Mouse (Mus musculus) forebrain, embryonic 15.5 days (tissue): Measurements from ENCODE around the gene Zfp628. TPM values are rescaled to one million over a fixed set of nuclear protein-coding genes. Genes with fewer than 3 reads are reported as not detected.
A peak's percentile ranks its signal among the peaks of the same experiment; 100 is the strongest.

Experiments
- ATAC-seq: fragments of 200-750 bp; cut with Nextera tagmentation; replicated peaks from 2 replicates; pipeline ENCODE4 v1.8.0; 2017; ENCODE audit warnings: mild to moderate bottlenecking, moderate TSS enrichment, moderate library complexity
- H3K27ac ChIP-seq: fragments of 300-500 bp; sonication (generic); replicated peaks from 2 replicates; pipeline ENCODE4 v1.5.1; 2015; ENCODE audit warnings: mild to moderate bottlenecking, inconsistent platforms
- H3K27me3 ChIP-seq: fragments of 300-500 bp; sonication (generic); 2 replicates; pipeline ENCODE4 v1.6.1; 2015; ENCODE audit warnings: inconsistent platforms
- H3K36me3 ChIP-seq: fragments of 300-500 bp; sonication (generic); 2 replicates; pipeline ENCODE4 v1.6.1; 2015; ENCODE audit warnings: mild to moderate bottlenecking, inconsistent platforms
- H3K4me1 ChIP-seq: fragments of 300-500 bp; sonication (generic); 2 replicates; pipeline ENCODE4 v1.6.1; 2015; ENCODE audit warnings: inconsistent platforms
- H3K4me2 ChIP-seq: fragments of 300-500 bp; sonication (generic); replicated peaks from 2 replicates; pipeline ENCODE4 v1.6.1; 2015; ENCODE audit warnings: mild to moderate bottlenecking, inconsistent platforms
- H3K4me3 ChIP-seq: fragments of 300-500 bp; sonication (generic); 2 replicates; pipeline ENCODE4 v1.5.1; 2015; ENCODE audit warnings: mild to moderate bottlenecking, inconsistent platforms
- H3K9ac ChIP-seq: fragments of 300-500 bp; sonication (generic); replicated peaks from 2 replicates; pipeline ENCODE4 v1.6.1; 2015; ENCODE audit warnings: mild to moderate bottlenecking, inconsistent platforms
- H3K9me3 ChIP-seq: fragments of 300-500 bp; sonication (generic); 2 replicates; pipeline ENCODE4 v1.6.1; 2016; ENCODE audit warnings: inconsistent platforms
- WGBS: fragments of 180-500 bp; shearing (Covaris S2); methylation state at CpG from one replicate; pipeline ENCODE4 v1.1.7; 2015; ENCODE audit warnings: mixed read lengths; 5-methylcytosine and 5-hydroxymethylcytosine counted together
- polyA plus RNA-seq: library from polyadenylated mRNA; unstranded; fragments of >200 nt; fragmentation: Nextera tagmentation; extraction: Ambion mirVana; gene quantifications from 2 replicates; pipeline ENCODE4 v1.2.1, GENCODE M21; 2015

Gene Zfp628
- polyA plus RNA-seq, 1 experiment from 2014 or later: 4.2 TPM

DNA sequence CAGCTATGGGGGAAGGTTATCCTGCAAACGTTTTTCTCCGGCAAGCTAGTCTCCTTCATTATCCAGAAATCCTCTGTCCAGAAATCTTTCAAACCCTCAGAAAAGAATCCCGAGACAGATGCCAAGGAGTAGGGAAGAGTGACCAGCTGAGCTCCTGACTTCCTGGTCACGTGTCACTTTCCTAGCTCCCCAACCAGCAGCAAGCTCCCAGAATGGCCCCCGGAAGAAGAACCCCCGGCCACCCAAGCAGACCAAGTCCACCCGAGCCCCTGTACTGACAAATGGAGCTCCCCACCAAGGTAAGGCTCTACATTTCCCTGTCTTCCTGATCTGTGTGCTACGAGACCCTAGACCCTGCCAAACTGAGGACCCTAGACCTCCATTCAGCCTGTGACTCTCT lies 12.7 kb downstream of the Zfp628 start:
- no peaks in the 10 kb centered on the region for H3K9me3 ChIP-seq
- H3K9ac ChIP-seq: no peak overlapping the region
- H3K4me1 ChIP-seq: peaks cover 35% of the 10 kb centered on the region
- H3K36me3 ChIP-seq: no peaks in the 10 kb centered on the region
- no peak overlapping the region for H3K27ac ChIP-seq
- no peak overlapping the region for H3K4me2 ChIP-seq
- no peaks in the 10 kb centered on the region for H3K27me3 ChIP-seq
- no peak overlapping the region for H3K4me3 ChIP-seq
- WGBS: 74% methylated on average over 8 of the region's 8 CpGs
- ATAC-seq: no peak

DNA sequence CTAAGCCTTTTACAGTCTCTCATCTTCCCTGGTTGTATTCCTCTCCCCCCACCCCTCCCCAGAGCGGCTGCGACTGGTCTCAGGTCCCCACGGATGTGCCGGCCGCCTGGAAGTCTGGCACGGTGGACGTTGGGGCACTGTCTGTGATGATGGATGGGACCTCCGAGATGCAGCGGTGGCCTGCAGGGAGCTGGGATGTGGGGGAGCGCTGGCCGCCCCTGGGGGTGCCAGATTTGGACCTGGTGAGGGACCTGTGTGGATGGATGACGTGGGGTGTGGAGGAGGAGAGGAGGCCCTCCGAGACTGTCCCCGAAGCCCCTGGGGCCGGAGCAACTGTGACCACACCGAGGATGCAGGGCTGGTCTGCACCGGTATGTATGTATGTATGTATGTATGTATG lies 13.3 kb downstream of the Zfp628 start:
- H3K27ac ChIP-seq: no peak overlapping the region
- no peaks in the 10 kb centered on the region for H3K9me3 ChIP-seq
- no peaks in the 10 kb centered on the region for H3K36me3 ChIP-seq
- no peak overlapping the region for H3K4me2 ChIP-seq
- no peak overlapping the region for H3K9ac ChIP-seq
- no peak for ATAC-seq
- no peak overlapping the region for H3K4me3 ChIP-seq
- peaks cover 29% of the 10 kb centered on the region for H3K4me1 ChIP-seq
- no peaks in the 10 kb centered on the region for H3K27me3 ChIP-seq
- WGBS: 88% methylated on average over 17 of the region's 17 CpGs

GRCm38 (mm10) chr7:4933103-4933502 lies 18.1 kb downstream of the Zfp628 start:
- H3K4me3 ChIP-seq: no peak overlapping the region
- no peak for ATAC-seq

DNA sequence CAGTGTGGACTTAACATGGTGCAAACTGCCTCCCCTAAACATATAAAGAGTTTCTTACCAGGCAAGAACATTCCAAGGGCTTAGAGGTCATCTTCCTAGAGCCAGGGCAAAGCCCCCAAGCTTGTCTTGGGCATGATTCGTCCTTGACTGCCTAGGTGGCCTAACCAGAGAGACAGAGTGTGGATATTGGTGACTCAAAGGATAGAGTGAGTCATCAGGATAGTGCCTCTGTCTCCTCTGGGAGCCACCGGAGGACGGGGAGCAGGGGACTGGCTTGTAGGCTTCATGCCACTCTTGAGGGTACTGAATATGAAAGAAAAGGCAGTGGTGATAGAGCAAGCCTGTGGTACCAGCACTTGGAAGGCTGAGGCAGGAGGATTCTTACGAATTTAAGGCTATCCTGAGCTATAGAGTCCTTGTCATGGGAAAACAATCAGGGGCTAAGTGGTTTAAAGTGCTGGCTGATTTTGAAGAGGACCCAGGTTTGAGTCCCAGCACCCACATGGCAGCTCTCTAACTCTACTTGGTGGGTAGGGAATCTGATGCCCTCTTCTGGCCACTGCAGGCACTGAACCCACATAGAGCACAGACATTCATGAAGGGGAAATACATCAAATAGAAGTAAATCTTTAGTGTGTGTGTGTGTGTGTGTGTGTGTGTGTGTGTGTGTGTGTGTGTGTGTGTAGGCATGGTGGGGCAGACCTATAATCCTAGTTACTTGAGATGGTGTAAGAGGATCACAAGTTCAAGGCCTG lies 19.3 kb downstream of the Zfp628 start:
- Histone ChIP-seq H3K4me2 (no peak overlapping the region), H3K36me3 (no peaks in the 10 kb centered on the region), H3K27ac (no peak overlapping the region), H3K4me1 (no peaks in the 10 kb centered on the region), H3K27me3 (no peaks in the 10 kb centered on the region), H3K4me3 (no peak overlapping the region), H3K9me3 (no peaks in the 10 kb centered on the region), H3K9ac (no peak overlapping the region)
- no peak for ATAC-seq
- WGBS: 86% methylated on average over 4 of the region's 4 CpGs

More at GRCm38 (mm10) chr7:4933103-4933502, 18.1 kb downstream of the Zfp628 start:
- no peaks in the 10 kb centered on the region for H3K9me3 ChIP-seq
- no peak overlapping the region for H3K4me2 ChIP-seq
- H3K4me1 ChIP-seq: no peaks in the 10 kb centered on the region
- no peak overlapping the region for H3K9ac ChIP-seq
- no peaks in the 10 kb centered on the region for H3K36me3 ChIP-seq
- H3K27me3 ChIP-seq: no peaks in the 10 kb centered on the region
- no peak overlapping the region for H3K27ac ChIP-seq
- WGBS: 80% methylated on average over 12 of the region's 12 CpGs

DNA sequence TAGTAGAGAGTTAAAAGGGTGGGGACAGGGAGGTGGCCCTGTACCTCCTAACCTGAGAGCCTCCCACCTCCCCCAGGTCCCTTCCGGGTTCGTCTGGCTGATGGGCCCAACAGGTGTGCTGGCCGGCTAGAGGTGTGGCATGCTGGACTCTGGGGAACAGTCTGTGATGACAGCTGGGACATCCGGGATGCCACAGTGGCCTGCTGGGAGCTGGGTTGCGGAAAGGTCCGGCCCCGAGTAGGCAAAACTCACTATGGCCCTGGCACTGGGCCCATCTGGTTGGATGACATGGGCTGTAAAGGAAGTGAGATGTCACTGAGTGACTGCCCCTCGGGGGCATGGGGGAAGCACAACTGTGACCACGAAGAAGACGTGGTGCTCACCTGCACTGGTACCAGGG lies 21.8 kb downstream of the Zfp628 start:
- no peak overlapping the region for H3K4me2 ChIP-seq
- H3K36me3 ChIP-seq: no peaks in the 10 kb centered on the region
- no peaks in the 10 kb centered on the region for H3K27me3 ChIP-seq
- no peak overlapping the region for H3K9ac ChIP-seq
- H3K27ac ChIP-seq: no peak overlapping the region
- H3K9me3 ChIP-seq: no peaks in the 10 kb centered on the region
- no peak for ATAC-seq
- H3K4me3 ChIP-seq: no peak overlapping the region
- H3K4me1 ChIP-seq: no peaks in the 10 kb centered on the region
- 87% methylated on average over 10 of the region's 10 CpGs for WGBS

DNA sequence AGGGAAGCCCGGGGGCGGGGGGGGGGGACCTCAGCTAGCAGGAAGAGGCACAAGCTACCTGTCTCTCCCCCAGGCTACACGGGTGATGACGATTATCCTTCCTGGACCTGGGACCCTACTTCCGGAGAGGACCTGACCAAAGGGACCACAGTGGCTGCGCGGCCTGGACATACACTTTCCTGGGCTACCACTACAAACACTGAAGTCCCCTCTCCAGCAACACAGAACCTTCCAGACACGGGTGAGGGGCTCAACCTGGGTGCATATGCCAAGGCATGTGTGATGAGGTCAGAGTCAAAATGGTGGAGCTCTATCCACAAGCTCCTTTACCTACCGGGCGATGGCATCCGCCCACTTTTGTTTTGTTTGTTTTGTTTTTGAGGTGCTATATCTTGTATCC lies 22.4 kb downstream of the Zfp628 start:
- H3K4me1 ChIP-seq: no peaks in the 10 kb centered on the region
- no peak overlapping the region for H3K9ac ChIP-seq
- ATAC-seq: no peak

DNA sequence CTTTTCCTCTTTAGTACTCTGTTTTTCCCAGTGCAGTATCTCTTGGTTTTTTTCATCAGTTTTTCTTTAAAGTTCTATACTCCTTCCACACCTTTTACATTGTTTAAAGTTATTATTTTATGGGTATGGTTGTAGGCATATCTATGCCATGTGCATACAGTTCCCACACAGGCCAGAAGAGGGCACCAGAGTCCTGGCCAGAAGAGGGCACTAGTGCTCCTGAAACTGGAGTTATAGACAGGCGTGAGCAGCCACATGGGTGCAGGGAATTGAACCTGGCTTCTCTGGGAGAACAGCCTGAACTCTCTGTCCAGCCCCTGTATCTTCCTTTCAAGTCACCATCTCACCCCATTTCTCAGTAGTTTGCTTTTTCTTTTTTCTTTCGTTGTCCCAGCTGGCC lies 23.4 kb downstream of the Zfp628 start:
- 37% methylated on average over 2 of the region's 2 CpGs for WGBS
- Histone ChIP-seq H3K4me1 (0 out of 2 replicates have a peak, but pooled peaks cover 2% of the 10 kb centered on the region), H3K9ac (no peak overlapping the region), H3K4me3 (no peak overlapping the region), H3K36me3 (no peaks in the 10 kb centered on the region), H3K27ac (no peak overlapping the region), H3K27me3 (no peaks in the 10 kb centered on the region), H3K4me2 (no peak overlapping the region), H3K9me3 (no peaks in the 10 kb centered on the region)
- no peak for ATAC-seq

More for the DNA sequence above, 22.4 kb downstream of the Zfp628 start:
- no peak overlapping the region for H3K4me3 ChIP-seq
- no peak overlapping the region for H3K27ac ChIP-seq
- WGBS: 79% methylated on average over 11 of the region's 11 CpGs
- H3K9me3 ChIP-seq: no peaks in the 10 kb centered on the region
- H3K36me3 ChIP-seq: no peaks in the 10 kb centered on the region
- no peaks in the 10 kb centered on the region for H3K27me3 ChIP-seq
- H3K4me2 ChIP-seq: no peak overlapping the region

DNA sequence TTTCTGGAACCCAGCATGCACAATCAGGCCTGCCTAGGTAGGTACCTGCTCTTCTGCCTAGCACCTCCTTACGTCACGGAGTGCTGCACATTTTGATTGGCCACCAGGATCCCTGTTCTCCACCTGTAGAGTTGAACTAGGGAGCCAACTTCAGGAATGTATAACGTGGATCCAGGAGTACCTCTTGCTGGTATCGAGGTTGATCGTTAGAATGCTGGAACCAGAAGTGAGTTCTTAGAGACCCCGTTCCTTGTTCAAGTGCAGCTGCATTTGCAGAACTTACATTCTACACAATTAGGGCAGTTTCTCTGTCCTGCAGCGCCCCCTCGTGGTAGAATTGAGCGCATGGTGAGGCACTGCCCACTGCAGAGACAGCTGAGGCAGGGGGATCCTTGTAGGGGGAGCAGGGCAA lies 25.1 kb downstream of the Zfp628 start:
- H3K4me3 ChIP-seq: no peak overlapping the region
- H3K27me3 ChIP-seq: no peaks in the 10 kb centered on the region
- H3K9me3 ChIP-seq: no peaks in the 10 kb centered on the region
- 0 out of 2 replicates have a peak, but pooled peaks cover 2% of the 10 kb centered on the region for H3K4me1 ChIP-seq
- WGBS: 15% methylated on average over 9 of the region's 9 CpGs
- no peaks in the 10 kb centered on the region for H3K36me3 ChIP-seq
- ATAC-seq: 0 out of 2 replicates have a peak, but pooled peaks have one; percentile 26
- H3K9ac ChIP-seq: no peak overlapping the region
- H3K27ac ChIP-seq: no peak overlapping the region
- H3K4me2 ChIP-seq: no peak overlapping the region

DNA sequence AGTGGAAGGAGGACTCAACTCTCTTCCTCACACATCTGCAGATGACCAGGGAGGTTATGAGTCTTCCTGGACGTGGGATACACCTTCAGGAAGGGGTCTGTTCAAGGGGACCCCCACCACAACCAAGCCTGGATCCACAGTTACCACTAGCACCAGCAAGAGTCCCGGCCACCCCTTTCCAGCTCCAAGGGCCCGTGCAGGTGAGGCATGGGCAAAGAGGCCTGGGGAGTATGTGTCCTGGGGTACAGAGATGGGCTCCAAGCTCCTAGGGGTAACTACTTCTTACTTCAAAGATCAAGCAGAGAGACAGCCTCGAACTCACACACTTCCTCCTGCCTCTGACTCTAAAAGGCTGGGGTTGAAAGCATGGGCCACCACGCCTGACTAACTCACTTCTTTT lies 27.7 kb downstream of the Zfp628 start:
- H3K27me3 ChIP-seq: no peaks in the 10 kb centered on the region
- no peak overlapping the region for H3K9ac ChIP-seq
- no peak for ATAC-seq
- no peak overlapping the region for H3K27ac ChIP-seq
- no peak overlapping the region for H3K4me3 ChIP-seq
- 0 out of 2 replicates have a peak, but pooled peaks cover 2% of the 10 kb centered on the region for H3K4me1 ChIP-seq
- H3K9me3 ChIP-seq: no peaks in the 10 kb centered on the region
- 58% methylated on average over 5 of the region's 5 CpGs for WGBS
- H3K4me2 ChIP-seq: no peak overlapping the region
- H3K36me3 ChIP-seq: no peaks in the 10 kb centered on the region

DNA sequence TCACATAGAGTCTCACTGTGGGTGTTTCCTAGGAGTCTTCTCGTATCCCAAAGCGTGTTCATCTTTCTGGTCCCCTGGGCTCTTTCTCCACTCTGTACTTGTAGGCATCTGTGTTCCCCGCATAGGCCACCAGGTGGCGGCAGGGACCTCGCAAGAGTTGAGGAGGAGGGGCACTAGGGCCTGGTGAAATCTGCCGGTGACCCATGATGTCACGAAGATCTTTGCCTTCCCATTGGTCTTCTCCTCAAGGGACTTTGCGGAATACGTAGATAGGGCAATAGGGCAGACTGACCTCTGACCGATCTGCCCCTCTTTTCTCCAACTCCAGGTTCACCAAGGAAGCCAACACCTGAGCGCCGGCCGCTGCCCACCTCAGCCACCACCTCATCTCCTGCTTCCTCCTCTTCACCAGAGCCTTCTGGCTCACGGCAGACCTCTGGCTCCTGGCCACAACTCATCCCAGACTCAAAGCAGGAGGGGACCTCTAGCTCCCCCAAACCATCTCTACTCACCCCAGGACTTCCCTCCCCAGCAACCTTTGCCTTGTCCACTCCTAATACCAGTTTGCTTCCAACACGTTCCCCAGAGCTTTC lies 28.3 kb downstream of the Zfp628 start:
- peak overlapping the region; percentile 35 for H3K4me3 ChIP-seq
- no peak overlapping the region for H3K27ac ChIP-seq
- peak overlapping the region; percentile 47 for H3K4me2 ChIP-seq
- WGBS: 19% methylated on average over 15 of the region's 15 CpGs
- 0 out of 2 replicates have a peak, but pooled peaks cover 2% of the 10 kb centered on the region for H3K4me1 ChIP-seq
- H3K9ac ChIP-seq: no peak overlapping the region
- H3K27me3 ChIP-seq: no peaks in the 10 kb centered on the region
- H3K36me3 ChIP-seq: no peaks in the 10 kb centered on the region
- peak; percentile 79 for ATAC-seq
- no peaks in the 10 kb centered on the region for H3K9me3 ChIP-seq

DNA sequence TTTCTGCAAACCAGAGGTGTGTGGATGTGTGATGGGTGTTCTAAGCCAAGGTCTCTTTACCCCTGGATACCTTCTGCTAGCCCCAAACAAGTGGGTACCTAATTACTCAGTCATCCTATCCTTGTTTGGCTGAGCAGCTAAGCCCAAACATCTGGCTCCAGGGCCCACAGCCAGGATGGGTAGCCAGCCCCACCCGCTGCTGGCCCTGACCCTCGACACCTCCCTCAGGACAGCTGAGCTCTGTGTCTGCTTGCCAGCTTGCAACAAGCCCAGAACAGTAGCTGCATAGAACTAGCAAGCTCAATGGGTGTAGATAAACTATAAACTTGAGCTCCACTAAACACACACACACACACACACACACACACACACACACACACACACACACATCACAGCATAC lies 32.8 kb downstream of the Zfp628 start:
- Histone ChIP-seq H3K27ac (no peak overlapping the region), H3K9ac (no peak overlapping the region), H3K4me3 (no peak overlapping the region), H3K9me3 (no peaks in the 10 kb centered on the region), H3K27me3 (no peaks in the 10 kb centered on the region), H3K36me3 (no peaks in the 10 kb centered on the region), H3K4me1 (0 out of 2 replicates have a peak, but pooled peaks cover 2% of the 10 kb centered on the region), H3K4me2 (no peak overlapping the region)
- 58% methylated on average over 2 of the region's 2 CpGs for WGBS
- ATAC-seq: no peak

GRCm38 (mm10) chr7:4948386-4948785 lies 33.4 kb downstream of the Zfp628 start:
- Histone ChIP-seq H3K36me3 (no peaks in the 10 kb centered on the region), H3K27me3 (no peaks in the 10 kb centered on the region), H3K9ac (no peak overlapping the region), H3K4me1 (0 out of 2 replicates have a peak, but pooled peaks cover 1% of the 10 kb centered on the region), H3K4me3 (no peak overlapping the region), H3K4me2 (no peak overlapping the region), H3K9me3 (no peaks in the 10 kb centered on the region), H3K27ac (no peak overlapping the region)
- 83% methylated on average over 6 of the region's 6 CpGs for WGBS
- ATAC-seq: no peak
